ENCODE assay signal across 14 mouse cellular contexts in the genomic region with DNA sequence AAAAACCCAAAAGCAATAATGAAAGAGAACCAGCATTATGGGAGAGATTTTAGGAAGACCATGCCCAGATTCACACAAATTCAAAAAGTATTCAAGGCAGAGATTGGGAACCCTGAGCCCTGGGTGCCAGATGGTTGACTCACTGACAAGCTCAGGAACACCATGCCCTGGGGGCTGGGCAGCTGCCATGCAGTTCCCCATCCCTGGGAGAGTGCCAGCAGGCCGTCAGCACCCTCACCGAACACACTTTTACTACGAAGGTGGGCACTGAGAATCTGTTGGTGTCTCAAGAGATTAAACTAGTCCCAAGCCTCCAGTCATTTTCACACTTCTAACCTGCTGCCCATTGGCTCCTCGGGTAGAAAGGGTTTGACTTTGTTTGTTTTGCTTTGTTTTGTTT.
DNase-seq lines count a peak whose midpoint lies in the region; ATAC-seq and TF ChIP-seq lines count a peak whose summit lies in the region.
"Had no signal": no experiment of that assay in that cellular context is flagged by ENCODE, and none has a peak within 500 bp of the region (broad histone marks: within the 10 kb centered on the region; RNA-seq: fewer than 3 reads in every experiment).

No protein-coding gene starts in this region.

- no peak overlapping the region for H3K4me3 ChIP-seq in midbrain, postnatal 0 days (ENCODE audit: low read depth, low read length)
- H3K4me3 ChIP-seq in midbrain, embryonic 10.5 days, result no peak overlapping the region
- H3K4me3 ChIP-seq in embryonic facial prominence, embryonic 10.5 days, result no peak overlapping the region
- H3K4me3 ChIP-seq in kidney, embryonic 15.5 days (replicated peaks), result no peak overlapping the region
- H3K4me3 ChIP-seq: embryonic facial prominence, embryonic 15.5 days; limb, embryonic 12.5 days had no signal

- no peaks in the 10 kb centered on the region for H3K9me3 ChIP-seq in midbrain, postnatal 0 days (ENCODE audit: low read length)
- H3K9me3 ChIP-seq in midbrain, embryonic 10.5 days (replicated peaks), result no peaks in the 10 kb centered on the region
- no peaks in the 10 kb centered on the region for H3K9me3 ChIP-seq in embryonic facial prominence, embryonic 10.5 days
- H3K9me3 ChIP-seq in kidney, embryonic 15.5 days (replicated peaks), result no peaks in the 10 kb centered on the region
- H3K9me3 ChIP-seq: embryonic facial prominence, embryonic 15.5 days; limb, embryonic 12.5 days had no signal

- peaks cover 5% of the 10 kb centered on the region; the same call in 1 of the 2 replicates for H3K4me1 ChIP-seq in midbrain, postnatal 0 days (ENCODE audit: insufficient read depth, low read length)
- peaks cover 16% of the 10 kb centered on the region for H3K4me1 ChIP-seq in midbrain, embryonic 10.5 days
- peaks cover 41% of the 10 kb centered on the region for H3K4me1 ChIP-seq in embryonic facial prominence, embryonic 10.5 days
- H3K4me1 ChIP-seq in kidney, embryonic 15.5 days, result no peaks in the 10 kb centered on the region

- H3K27ac ChIP-seq in midbrain, postnatal 0 days (ENCODE audit: low read depth, low read length), result no peak overlapping the region
- H3K27ac ChIP-seq in midbrain, embryonic 10.5 days (replicated peaks), result no peak overlapping the region
- H3K27ac ChIP-seq in embryonic facial prominence, embryonic 10.5 days (replicated peaks), result no peak overlapping the region
- H3K27ac ChIP-seq in kidney, embryonic 15.5 days, result no peak overlapping the region
- H3K27ac ChIP-seq: embryonic facial prominence, embryonic 15.5 days; limb, embryonic 12.5 days had no signal

- no peak overlapping the region for H3K9ac ChIP-seq in midbrain, postnatal 0 days (replicated peaks; ENCODE audit: low read length, poor library complexity, severe bottlenecking)
- H3K9ac ChIP-seq in kidney, embryonic 15.5 days, result no peak overlapping the region
- H3K9ac ChIP-seq: embryonic facial prominence, embryonic 15.5 days; limb, embryonic 12.5 days had no signal

- ATAC-seq in midbrain, postnatal 0 days (ENCODE audit: low FRiP score), result no peak
- no peak for ATAC-seq in kidney, embryonic 15.5 days (replicated peaks; ENCODE audit: low FRiP score)
- ATAC-seq: inflammation-experienced regulatory T-cells, adult 6 months had no signal

- WGBS in midbrain, postnatal 0 days, result 64% methylated on average over 4 of the region's 4 CpGs
- WGBS in midbrain, embryonic 10.5 days, result 75% methylated on average over 4 of the region's 4 CpGs
- 75% methylated on average over 4 of the region's 4 CpGs for WGBS in embryonic facial prominence, embryonic 10.5 days
- WGBS in kidney, embryonic 15.5 days, result 74% methylated on average over 4 of the region's 4 CpGs

- no peak for TF ChIP-seq CTCF in midbrain, postnatal 0 days (IDR thresholded peaks at IDR 0.05)

- H3K4me2 ChIP-seq in midbrain, postnatal 0 days (ENCODE audit: low read depth, low read length, poor library complexity, severe bottlenecking), result no peak overlapping the region
- H3K4me2 ChIP-seq in kidney, embryonic 15.5 days, result no peak overlapping the region
- H3K4me2 ChIP-seq: embryonic facial prominence, embryonic 15.5 days; limb, embryonic 12.5 days had no signal

- peak; percentile 42 to 55 for DNase-seq in cerebellum, postnatal 36 days
- DNase-seq in cerebellum, adult 8-10 months, result no peak
- peak; percentile 59 for DNase-seq in midbrain, postnatal 0 days (ENCODE audit: low spot score)
- no peak for DNase-seq in midbrain, embryonic 10.5 days (ENCODE audit: low spot score)
- peak; percentile 8 for DNase-seq in embryonic facial prominence, embryonic 10.5 days (ENCODE audit: low spot score)
- peak; percentile 89 for DNase-seq in heart, postnatal 4 days
- DNase-seq in B cell, adult 2 months, result no peak
- DNase-seq: kidney, postnatal 14 days; lung, adult 2 months; thymus, postnatal 25 days had no signal

- H3K36me3 ChIP-seq in midbrain, postnatal 0 days (ENCODE audit: insufficient read depth, low read length), result no peaks in the 10 kb centered on the region
- no peaks in the 10 kb centered on the region for H3K36me3 ChIP-seq in midbrain, embryonic 10.5 days
- H3K36me3 ChIP-seq in embryonic facial prominence, embryonic 10.5 days (replicated peaks), result no peaks in the 10 kb centered on the region
- no peaks in the 10 kb centered on the region for H3K36me3 ChIP-seq in kidney, embryonic 15.5 days
- H3K36me3 ChIP-seq: embryonic facial prominence, embryonic 15.5 days; limb, embryonic 12.5 days had no signal

- H3K27me3 ChIP-seq in midbrain, postnatal 0 days (ENCODE audit: insufficient read depth, low read length), result no peaks in the 10 kb centered on the region
- peaks cover 12% of the 10 kb centered on the region; the same call in 1 of the 2 replicates for H3K27me3 ChIP-seq in midbrain, embryonic 10.5 days (ENCODE audit: low read depth, poor library complexity, severe bottlenecking)
- H3K27me3 ChIP-seq in embryonic facial prominence, embryonic 10.5 days (replicated peaks; ENCODE audit: low read depth, poor library complexity, severe bottlenecking), result no peaks in the 10 kb centered on the region
- H3K27me3 ChIP-seq in kidney, embryonic 15.5 days, result no peaks in the 10 kb centered on the region
- H3K27me3 ChIP-seq: embryonic facial prominence, embryonic 15.5 days; limb, embryonic 12.5 days had no signal

Comparison
In these comparisons a context has a peak if more than half of its experiments do, and no peak if none do; other contexts are left out.
1. DNase-seq: peak in cerebellum, postnatal 36 days (2 of 2), midbrain, postnatal 0 days (single experiment), embryonic facial prominence, embryonic 10.5 days (single experiment) and heart, postnatal 4 days (single experiment); none in cerebellum, adult 8-10 months (single experiment), midbrain, embryonic 10.5 days (single experiment) and B cell, adult 2 months (0 of 2).